Mouse (Mus musculus) kidney, adult 2 months (tissue): Measurements from ENCODE around the gene Foxo4. TPM values are rescaled to one million over a fixed set of nuclear protein-coding genes. Genes with fewer than 3 reads are reported as not detected.

Source experiments
- DNase-seq: peaks from one replicate; pipeline ENCODE4 v3.0.0; 2021
- H3K27ac ChIP-seq: fragments of 200-500 bp; 2 replicates; pipeline ENCODE4 v1.5.1; 2012; ENCODE audit warnings: low read depth, low read length, control low read depth, inconsistent platforms; ENCODE audit not compliant: insufficient read depth
- H3K27me3 ChIP-seq: fragments of 200-500 bp; replicated peaks from 2 replicates; pipeline ENCODE4 v1.6.1; 2012; ENCODE audit warnings: mild to moderate bottlenecking, moderate library complexity, low read length, inconsistent platforms; ENCODE audit not compliant: control insufficient read depth, insufficient read depth
- H3K36me3 ChIP-seq: fragments of 200-500 bp; 2 replicates; pipeline ENCODE4 v1.6.1; 2012; ENCODE audit warnings: mild to moderate bottlenecking, moderate library complexity, low read length, inconsistent platforms; ENCODE audit not compliant: control insufficient read depth, insufficient read depth
- H3K4me1 ChIP-seq: fragments of 200-500 bp; 2 replicates; pipeline ENCODE4 v1.6.1; 2011; ENCODE audit warnings: low read length; ENCODE audit not compliant: control insufficient read depth, insufficient read depth
- H3K4me3 ChIP-seq: fragments of 200-500 bp; 2 replicates; pipeline ENCODE4 v1.5.1; 2011; ENCODE audit warnings: mild to moderate bottlenecking, low read depth, low read length, control low read depth; ENCODE audit not compliant: insufficient read depth
- CTCF ChIP-seq: fragments of 200-500 bp; conservative IDR thresholded peaks from 2 replicates; pipeline ENCODE4 v1.5.1; 2011; ENCODE audit warnings: low read depth, mild to moderate bottlenecking, control low read depth, low read length, moderate library complexity, mixed read lengths; ENCODE audit not compliant: insufficient read depth, insufficient read length
- POLR2A ChIP-seq: fragments of 200-500 bp; IDR thresholded peaks from one replicate; pipeline ENCODE4 v1.6.1; 2011; ENCODE audit warnings: low read depth, low read length, control low read depth
- WGBS: fragments of 180-500 bp; shearing (Covaris S2); methylation state at CpG from one replicate; pipeline ENCODE4 v1.1.7; 2018; 5-methylcytosine and 5-hydroxymethylcytosine counted together
- polyA plus RNA-seq: library from polyadenylated mRNA; depleted of rRNA; stranded (reverse); fragments of >200 nt; gene quantifications from 2 replicates; pipeline ENCODE4 v1.2.3, GENCODE M21; 2012

Gene Foxo4
- polyA plus RNA-seq, 1 experiment, result 37.1 TPM

DNA sequence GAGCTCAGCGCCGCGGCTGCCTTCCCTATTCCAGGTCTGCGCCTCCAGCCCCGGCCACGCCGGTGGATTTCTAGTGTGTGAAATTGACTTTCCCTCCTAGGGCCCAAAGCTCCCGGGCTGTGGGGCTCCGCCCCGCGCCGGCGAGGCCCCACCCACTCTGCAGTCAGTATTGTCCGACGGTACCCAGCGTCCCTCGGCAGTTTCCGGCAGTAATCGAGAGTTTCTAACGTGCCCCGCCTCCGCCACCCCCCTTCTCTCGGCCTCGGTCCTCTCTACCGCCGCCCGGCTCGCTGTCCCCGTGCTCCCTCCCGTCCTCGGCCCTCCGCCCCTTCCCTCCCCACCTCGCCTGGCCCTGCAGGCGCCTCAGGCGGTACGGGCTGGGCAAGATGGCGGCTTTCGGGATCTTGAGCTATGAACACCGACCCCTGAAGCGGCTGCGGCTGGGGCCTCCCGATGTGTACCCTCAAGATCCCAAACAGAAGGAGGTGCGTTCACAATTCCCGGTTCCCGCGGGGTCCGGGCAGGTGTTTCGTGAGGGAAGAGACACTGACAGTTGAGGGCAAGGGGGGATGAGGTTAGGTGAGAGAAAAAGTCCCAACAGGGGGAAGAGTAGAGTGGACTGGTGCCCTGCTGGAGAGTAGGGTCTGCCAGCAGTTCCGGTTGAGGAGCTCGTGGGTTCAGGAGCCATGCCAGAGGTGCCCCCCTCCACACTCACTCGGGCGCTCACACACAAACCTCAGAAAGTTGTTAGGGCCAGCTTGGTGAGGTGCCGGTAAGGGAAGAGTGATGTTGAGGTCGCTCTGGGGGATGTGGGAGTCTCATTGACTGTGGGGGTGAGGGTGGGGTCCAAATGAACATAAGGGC lies 19.8 kb downstream of the Foxo4 start, which contains the start of gene Med12:
Gene Med12 (plus strand): TSS at position 156 of the 864 bp plus-strand sequence.
- peak within 1 kb of the TSS; percentile 73 for H3K27ac ChIP-seq
- H3K27me3 ChIP-seq, result no peaks in the 10 kb centered on the region
- 3% methylated on average over 46 of the region's 54 CpGs for WGBS
- peak within 1 kb of the TSS; percentile 96 for H3K4me3 ChIP-seq
- peak; percentile 96 for DNase-seq
- TF ChIP-seq CTCF (no peak), POLR2A (no peak)
- peaks cover 1% of the 10 kb centered on the region; the same call in 1 of the 2 replicates for H3K36me3 ChIP-seq
- no peaks in the 10 kb centered on the region; the same call in 1 of the 2 replicates for H3K4me1 ChIP-seq

- TF ChIP-seq CTCF, result no peak
- TF ChIP-seq POLR2A, result no peak
Measured at GRCm38 (mm10) chrX:101282813-101283212, 28.5 kb downstream of the Foxo4 start.

DNA sequence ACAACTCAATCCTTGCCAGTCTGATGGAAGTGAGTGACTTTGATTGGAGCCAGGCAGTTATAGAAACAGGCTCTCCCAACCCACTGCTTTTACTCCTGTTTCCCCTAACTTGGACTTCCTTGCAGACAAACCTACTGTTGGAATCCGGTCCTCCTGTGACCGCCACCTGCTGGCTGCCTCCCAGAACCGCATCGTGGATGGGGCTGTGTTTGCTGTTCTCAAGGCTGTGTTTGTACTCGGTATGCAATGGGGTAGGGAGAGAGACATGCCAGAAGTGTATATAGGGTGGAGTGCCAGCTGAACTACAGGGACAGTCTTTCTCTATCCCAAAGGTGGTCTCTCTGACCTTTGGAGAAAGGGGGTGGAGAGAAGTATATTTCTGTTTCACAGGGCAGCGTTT lies 31.2 kb downstream of the Foxo4 start:
- Histone ChIP-seq H3K4me3 (no peak overlapping the region), H3K4me1 (no peaks in the 10 kb centered on the region), H3K36me3 (peaks cover 1% of the 10 kb centered on the region), H3K27me3 (no peaks in the 10 kb centered on the region), H3K27ac (no peak overlapping the region)
- WGBS, result 21% methylated on average over 6 of the region's 6 CpGs
- TF ChIP-seq POLR2A, result no peak
- TF ChIP-seq CTCF, result peak; percentile 71
- DNase-seq, result peak; percentile 40

More at GRCm38 (mm10) chrX:101282813-101283212, 28.5 kb downstream of the Foxo4 start:
- DNase-seq, result no peak
- H3K36me3 ChIP-seq, result peaks cover 3% of the 10 kb centered on the region
- H3K27me3 ChIP-seq, result no peaks in the 10 kb centered on the region
- H3K4me3 ChIP-seq, result no peak overlapping the region
- no peaks in the 10 kb centered on the region for H3K4me1 ChIP-seq
- H3K27ac ChIP-seq, result no peak overlapping the region
- 72% methylated on average over 6 of the region's 6 CpGs for WGBS

DNA sequence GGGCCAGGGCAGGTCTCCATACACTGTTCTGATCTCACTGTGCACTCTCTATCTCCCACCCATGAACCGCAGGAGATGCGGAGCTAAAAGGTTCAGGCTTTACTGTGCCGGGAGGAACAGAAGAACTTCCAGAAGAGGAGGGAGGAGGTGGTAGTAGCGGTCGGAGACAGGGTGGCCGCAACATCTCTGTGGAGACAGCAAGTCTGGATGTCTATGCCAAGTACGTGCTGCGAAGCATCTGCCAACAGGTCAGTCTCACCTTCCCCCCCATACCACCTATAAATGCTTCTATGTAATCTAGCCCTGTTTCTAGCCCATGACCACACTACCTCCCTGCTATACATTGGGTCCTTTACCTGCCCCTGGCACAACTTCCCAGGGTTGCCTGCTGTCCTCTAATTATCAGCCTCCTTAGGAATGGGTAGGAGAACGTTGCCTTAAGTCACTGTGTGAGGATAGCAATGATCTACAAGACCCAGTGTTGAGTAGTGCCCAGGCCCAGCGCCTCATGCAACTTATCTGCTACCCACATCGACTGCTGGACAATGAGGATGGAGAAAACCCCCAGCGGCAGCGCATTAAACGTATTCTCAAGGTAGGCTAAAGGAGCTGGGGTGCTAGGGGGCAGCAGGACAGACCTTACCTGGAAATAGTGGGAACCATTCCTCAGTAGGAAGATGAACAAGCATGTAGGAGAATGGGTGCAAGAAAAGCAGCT lies 31.8 kb downstream of the Foxo4 start:
- Histone ChIP-seq H3K4me3 (no peak overlapping the region), H3K27ac (no peak overlapping the region), H3K27me3 (no peaks in the 10 kb centered on the region), H3K36me3 (peaks cover 1% of the 10 kb centered on the region), H3K4me1 (no peaks in the 10 kb centered on the region)
- WGBS, result 91% methylated on average over 13 of the region's 14 CpGs
- TF ChIP-seq POLR2A, result no peak
- no peak for TF ChIP-seq CTCF
- DNase-seq, result no peak

GRCm38 (mm10) chrX:101287543-101287942 lies 33.2 kb downstream of the Foxo4 start:
- TF ChIP-seq POLR2A (no peak), CTCF (no peak)
- no peaks in the 10 kb centered on the region; the same call in 1 of the 2 replicates for H3K36me3 ChIP-seq
- no peak overlapping the region for H3K4me3 ChIP-seq
- H3K27ac ChIP-seq, result no peak overlapping the region
- no peaks in the 10 kb centered on the region for H3K27me3 ChIP-seq
- WGBS, result 98% methylated on average over 3 of the region's 3 CpGs
- no peak for DNase-seq
- H3K4me1 ChIP-seq, result no peaks in the 10 kb centered on the region

GRCm38 (mm10) chrX:101288432-101288831 lies 34.1 kb downstream of the Foxo4 start:
- TF ChIP-seq POLR2A (no peak), CTCF (no peak)
- WGBS, result 94% methylated on average over 6 of the region's 6 CpGs
- Histone ChIP-seq H3K36me3 (no peaks in the 10 kb centered on the region; the same call in 1 of the 2 replicates), H3K27me3 (no peaks in the 10 kb centered on the region), H3K27ac (no peak overlapping the region), H3K4me3 (no peak overlapping the region), H3K4me1 (no peaks in the 10 kb centered on the region)
- DNase-seq, result no peak

DNA sequence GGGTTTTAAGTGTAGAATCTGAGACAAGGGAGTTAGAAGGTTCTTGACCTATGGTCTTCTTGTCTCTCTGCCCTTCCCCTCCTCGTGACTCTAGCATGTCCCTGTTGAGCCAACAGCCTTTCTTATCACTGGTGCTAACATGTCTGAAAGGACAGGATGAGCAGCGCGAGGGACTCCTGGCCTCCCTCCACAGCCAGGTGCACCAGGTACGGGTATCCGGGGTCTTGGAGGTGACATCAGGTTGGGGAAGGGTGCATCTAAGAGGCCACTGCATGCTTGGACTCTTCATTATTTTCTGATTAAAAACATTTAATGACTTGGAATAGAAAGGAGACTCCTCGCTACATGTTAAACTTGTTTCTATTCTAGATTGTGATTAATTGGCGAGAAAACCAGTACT lies 34.7 kb downstream of the Foxo4 start:
- DNase-seq, result no peak
- Histone ChIP-seq H3K4me1 (no peaks in the 10 kb centered on the region), H3K27ac (no peak overlapping the region), H3K4me3 (no peak overlapping the region), H3K27me3 (no peaks in the 10 kb centered on the region), H3K36me3 (no peaks in the 10 kb centered on the region; the same call in 1 of the 2 replicates)
- WGBS, result 96% methylated on average over 7 of the region's 7 CpGs
- TF ChIP-seq POLR2A, result no peak
- no peak for TF ChIP-seq CTCF
